Mouse (Mus musculus) heart, embryonic 16.5 days (tissue): ENCODE data around the gene Ankrd13d. TPM values are rescaled to one million over a fixed set of nuclear protein-coding genes. Genes with fewer than 3 reads are reported as not detected.

Experiments
- ATAC-seq: fragments of 200-750 bp; cut with Nextera tagmentation; replicated peaks from 2 replicates; pipeline ENCODE4 v1.8.0; 2017; ENCODE audit warnings: moderate number of reproducible peaks; ENCODE audit not compliant: insufficient read depth, low FRiP score; ENCODE audit errors: extremely low read depth
- H3K27ac ChIP-seq: fragments of 300-500 bp; sonication (generic); 2 replicates; pipeline ENCODE4 v1.5.1; 2014; ENCODE audit warnings: mild to moderate bottlenecking, low read length, control low read depth, moderate library complexity
- H3K27me3 ChIP-seq: fragments of 300-500 bp; sonication (generic); 2 replicates; pipeline ENCODE4 v1.6.1; 2014; ENCODE audit warnings: low read length, mixed read lengths; ENCODE audit not compliant: control insufficient read depth, insufficient read depth
- H3K36me3 ChIP-seq: fragments of 300-500 bp; sonication (generic); 2 replicates; pipeline ENCODE4 v1.6.1; 2014; ENCODE audit not compliant: control insufficient read depth, insufficient read depth
- H3K4me1 ChIP-seq: fragments of 300-500 bp; sonication (generic); 2 replicates; pipeline ENCODE4 v1.6.1; 2014; ENCODE audit warnings: low read length, mixed read lengths; ENCODE audit not compliant: control insufficient read depth, insufficient read depth
- H3K4me2 ChIP-seq: fragments of 300-500 bp; sonication (generic); 2 replicates; pipeline ENCODE4 v1.6.1; 2014; ENCODE audit warnings: low read depth, mild to moderate bottlenecking, control low read depth, low read length
- H3K4me3 ChIP-seq: fragments of 300-500 bp; sonication (generic); 2 replicates; pipeline ENCODE4 v1.5.1; 2014; ENCODE audit warnings: mild to moderate bottlenecking, control low read depth, low read length
- H3K9ac ChIP-seq: fragments of 300-500 bp; sonication (generic); 2 replicates; pipeline ENCODE4 v1.6.1; 2014; ENCODE audit warnings: low read length, control low read depth
- H3K9me3 ChIP-seq: fragments of 300-500 bp; sonication (generic); replicated peaks from 2 replicates; pipeline ENCODE4 v1.6.1; 2016; ENCODE audit warnings: low read length; ENCODE audit not compliant: control insufficient read depth
- WGBS: fragments of 180-500 bp; shearing (Covaris S2); extraction: QIAGEN DNeasy Blood & Tissue Kit; methylation state at CpG from one replicate; pipeline ENCODE4 v1.1.7; 2014; 5-methylcytosine and 5-hydroxymethylcytosine counted together
- polyA plus RNA-seq: library from polyadenylated mRNA; unstranded; fragments of >200 nt; fragmentation: Nextera tagmentation; extraction: Ambion mirVana; gene quantifications from 2 replicates; pipeline ENCODE4 v1.2.1, GENCODE M21; 2015

The Ankrd13d gene
- polyA plus RNA-seq, 1 experiment from 2014 or later: 2.4 TPM

DNA sequence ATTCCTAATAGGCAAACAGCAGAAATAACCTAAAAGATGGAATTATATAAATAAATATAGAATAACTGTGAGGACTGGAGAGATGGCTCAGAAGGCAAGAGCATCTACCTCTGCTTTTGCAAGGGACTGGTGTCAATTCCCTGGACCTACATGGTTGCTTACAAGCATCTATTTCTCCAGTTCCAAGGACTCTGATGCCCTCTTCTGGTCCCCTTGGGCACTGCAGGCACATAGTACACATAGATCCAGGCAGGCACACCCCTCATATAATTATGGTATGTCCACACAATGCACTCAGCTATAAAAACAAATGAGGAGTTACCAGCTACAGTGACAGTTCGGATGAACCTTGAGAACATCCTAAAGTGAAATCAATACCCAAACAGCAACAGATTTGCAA lies 3.5 kb downstream of the Ankrd13d start:
- Histone ChIP-seq H3K4me3 (no peak overlapping the region), H3K36me3 (peaks cover 5% of the 10 kb centered on the region; the same call in 1 of the 2 replicates), H3K4me1 (no peaks in the 10 kb centered on the region; the same call in 1 of the 2 replicates), H3K4me2 (no peak overlapping the region), H3K27me3 (no peaks in the 10 kb centered on the region), H3K9ac (no peak overlapping the region), H3K27ac (no peak overlapping the region), H3K9me3 (peaks cover 7% of the 10 kb centered on the region; the same call in 1 of the 2 replicates)
- 96% methylated on average over 1 of the region's 1 CpGs for WGBS
- ATAC-seq: no peak

DNA sequence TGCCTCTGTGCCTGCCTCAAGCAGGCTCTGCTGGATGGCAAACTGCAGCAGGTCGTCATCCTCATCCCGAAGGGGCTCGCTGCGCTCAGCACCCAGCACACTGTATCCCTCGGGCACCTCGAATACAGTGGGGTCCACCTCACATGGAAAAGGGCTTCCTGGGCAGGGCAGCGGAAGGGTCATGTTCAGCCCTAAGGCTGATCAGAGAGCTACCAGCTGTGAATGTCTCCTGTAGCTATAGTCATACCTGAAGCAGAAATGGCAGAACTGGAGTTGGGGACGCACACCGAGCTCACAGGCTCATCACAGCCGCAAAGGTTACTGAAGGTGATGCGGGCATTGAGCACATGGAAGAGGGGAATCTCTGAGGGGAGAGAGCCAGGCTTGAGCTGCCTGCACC lies 12.0 kb downstream of the Ankrd13d start:
- H3K9me3 ChIP-seq: peaks cover 2% of the 10 kb centered on the region; the same call in 1 of the 2 replicates
- no peak for ATAC-seq
- H3K4me3 ChIP-seq: no peak overlapping the region
- 88% methylated on average over 11 of the region's 11 CpGs for WGBS
- H3K4me2 ChIP-seq: no peak overlapping the region
- H3K9ac ChIP-seq: no peak overlapping the region
- peaks cover under 1% of the 10 kb centered on the region; the same call in 1 of the 2 replicates for H3K36me3 ChIP-seq
- peaks cover 14% of the 10 kb centered on the region; the same call in 1 of the 2 replicates for H3K4me1 ChIP-seq
- no peak overlapping the region for H3K27ac ChIP-seq
- no peaks in the 10 kb centered on the region for H3K27me3 ChIP-seq

DNA sequence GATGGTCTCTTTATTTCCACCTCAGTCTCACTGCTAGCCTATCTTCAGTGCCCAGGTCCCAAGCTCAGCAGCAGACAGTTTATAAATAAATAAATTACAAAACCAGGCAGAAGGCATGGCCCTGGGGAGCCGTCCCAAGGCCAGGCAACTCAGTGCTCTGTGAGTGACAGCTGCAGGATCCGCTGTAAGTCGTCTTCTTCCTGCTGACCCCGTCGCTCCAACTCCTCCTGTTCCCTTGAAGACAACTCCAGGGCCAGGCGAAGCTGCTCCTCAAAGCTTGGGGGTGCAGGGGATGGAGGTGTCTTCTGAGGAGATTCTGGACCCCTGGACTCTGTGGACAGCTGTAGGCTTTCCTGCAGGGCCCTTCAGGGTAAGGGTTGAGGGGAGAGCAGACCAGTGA lies 12.8 kb downstream of the Ankrd13d start:
- no peaks in the 10 kb centered on the region for H3K27me3 ChIP-seq
- H3K27ac ChIP-seq: no peak overlapping the region
- WGBS: 65% methylated on average over 6 of the region's 6 CpGs
- H3K9ac ChIP-seq: no peak overlapping the region
- no peak overlapping the region for H3K4me3 ChIP-seq
- no peaks in the 10 kb centered on the region for H3K9me3 ChIP-seq
- H3K4me2 ChIP-seq: no peak overlapping the region
- ATAC-seq: no peak
- H3K36me3 ChIP-seq: no peaks in the 10 kb centered on the region
- peaks cover 14% of the 10 kb centered on the region; the same call in 1 of the 2 replicates for H3K4me1 ChIP-seq

DNA sequence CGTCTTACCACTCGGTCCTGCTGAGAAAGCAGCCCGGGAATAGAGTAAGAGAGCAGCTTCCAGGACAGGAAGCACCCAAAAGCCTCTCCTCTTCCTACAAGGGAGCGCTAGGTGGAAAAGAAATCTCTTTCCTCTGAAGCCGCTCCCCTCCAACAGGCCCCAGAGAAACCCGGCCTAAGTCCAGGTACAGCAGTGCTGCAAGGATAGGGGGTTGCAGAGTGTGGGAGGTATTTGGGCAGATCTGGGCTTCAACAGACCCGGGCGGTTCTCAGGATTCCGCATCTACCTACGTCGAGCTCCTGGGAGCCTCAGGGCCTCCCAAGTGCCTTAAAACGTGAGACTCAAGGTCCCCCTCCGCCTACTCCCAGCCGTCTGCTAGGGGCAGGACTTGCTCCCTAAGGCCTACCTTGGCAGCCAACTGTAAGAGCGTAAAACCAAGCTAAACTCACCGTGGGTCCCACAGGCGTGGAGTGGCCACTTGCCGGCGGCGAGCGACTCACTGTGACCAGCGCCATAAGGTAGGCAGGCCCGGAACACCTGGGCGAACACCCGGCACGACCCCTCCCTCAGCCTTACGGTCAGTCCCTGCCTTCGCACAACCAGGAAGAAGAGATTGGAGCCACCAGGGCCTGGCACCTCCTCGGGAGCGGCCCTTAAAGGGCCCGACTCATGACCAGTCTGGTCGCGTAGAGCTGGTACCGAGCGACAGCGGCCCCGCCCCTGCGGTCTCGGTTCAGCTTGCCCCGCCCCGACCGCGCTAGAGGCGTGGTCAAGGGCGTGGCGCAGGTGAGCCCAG lies 14.2 kb downstream of the Ankrd13d start, which contains the start of gene Ssh3:
TSS of gene Ssh3 (minus strand) at position 615 of the 796 bp plus-strand sequence.
- WGBS: 8% methylated on average over 46 of the region's 46 CpGs
- ATAC-seq: peak; percentile 84
- H3K4me2 ChIP-seq: peak within 1 kb of the TSS; percentile 90
- no peaks in the 10 kb centered on the region for H3K36me3 ChIP-seq
- H3K4me3 ChIP-seq: peak within 1 kb of the TSS; percentile 66
- peak within 1 kb of the TSS; percentile 79 for H3K9ac ChIP-seq
- H3K9me3 ChIP-seq: no peaks in the 10 kb centered on the region
- no peaks in the 10 kb centered on the region for H3K27me3 ChIP-seq
- no peak within 1 kb of the TSS for H3K27ac ChIP-seq
- H3K4me1 ChIP-seq: peaks cover 14% of the 10 kb centered on the region; the same call in 1 of the 2 replicates

DNA sequence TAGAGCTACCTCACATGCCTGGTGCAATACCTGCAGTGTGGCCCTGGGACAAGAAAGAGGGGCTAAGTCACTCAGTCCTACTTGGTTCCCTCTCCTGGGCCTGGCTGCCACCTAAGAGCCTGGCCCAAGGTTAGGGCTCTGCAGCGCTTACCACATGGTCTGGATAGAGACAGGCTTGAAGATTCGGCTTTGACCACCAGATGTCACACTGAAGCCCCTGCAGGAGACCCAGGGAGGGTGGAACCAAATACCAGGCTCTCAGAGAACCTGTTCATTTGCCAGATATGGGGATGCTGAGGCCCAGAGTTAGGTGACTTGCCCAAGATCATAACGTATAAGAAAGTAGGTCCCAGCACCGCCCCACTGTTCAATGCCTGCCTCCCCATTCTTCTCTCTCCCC lies 17.0 kb downstream of the Ankrd13d start:
- Histone ChIP-seq H3K4me1 (peaks cover 14% of the 10 kb centered on the region; the same call in 1 of the 2 replicates), H3K27ac (no peak overlapping the region), H3K27me3 (no peaks in the 10 kb centered on the region), H3K9me3 (no peaks in the 10 kb centered on the region), H3K4me2 (no peak overlapping the region), H3K36me3 (no peaks in the 10 kb centered on the region), H3K4me3 (no peak overlapping the region), H3K9ac (no peak overlapping the region)
- ATAC-seq: no peak
- WGBS: 64% methylated on average over 4 of the region's 4 CpGs

DNA sequence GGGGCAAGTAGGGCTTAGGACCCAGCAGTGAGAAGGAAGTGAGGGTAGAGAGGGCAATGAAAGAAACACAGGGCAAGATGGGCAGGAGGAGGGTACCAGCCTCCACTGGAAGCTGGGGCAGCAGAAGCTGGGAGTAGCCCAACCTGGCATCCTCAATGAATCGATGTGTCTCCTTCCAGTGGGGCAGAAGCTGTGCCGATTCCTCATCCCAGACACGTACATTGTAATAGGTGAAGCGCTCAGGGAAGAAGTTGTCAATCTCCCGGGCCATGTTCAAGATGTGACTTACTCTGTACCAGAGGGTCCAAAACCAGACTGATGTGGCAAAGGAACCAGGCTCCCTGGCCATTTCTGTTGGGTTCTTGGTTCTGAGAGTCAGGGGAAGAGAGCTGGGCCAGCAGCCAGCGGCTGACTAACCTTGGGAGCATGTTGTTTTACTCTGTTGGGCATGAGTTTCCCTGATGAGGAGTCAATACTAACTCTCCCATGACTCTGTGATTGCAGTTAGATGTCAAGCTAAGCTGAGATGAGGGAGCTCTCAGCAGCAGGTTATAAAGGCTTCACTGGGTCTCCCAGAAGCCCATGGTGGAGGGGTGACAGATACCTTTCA lies 18.7 kb downstream of the Ankrd13d start:
- no peak overlapping the region for H3K4me3 ChIP-seq
- H3K4me2 ChIP-seq: no peak overlapping the region
- no peak overlapping the region for H3K9ac ChIP-seq
- H3K27ac ChIP-seq: no peak overlapping the region
- no peaks in the 10 kb centered on the region for H3K36me3 ChIP-seq
- peaks cover 12% of the 10 kb centered on the region; the same call in 1 of the 2 replicates for H3K4me1 ChIP-seq
- H3K27me3 ChIP-seq: no peaks in the 10 kb centered on the region
- no peak for ATAC-seq
- no peaks in the 10 kb centered on the region for H3K9me3 ChIP-seq
- 90% methylated on average over 6 of the region's 6 CpGs for WGBS

DNA sequence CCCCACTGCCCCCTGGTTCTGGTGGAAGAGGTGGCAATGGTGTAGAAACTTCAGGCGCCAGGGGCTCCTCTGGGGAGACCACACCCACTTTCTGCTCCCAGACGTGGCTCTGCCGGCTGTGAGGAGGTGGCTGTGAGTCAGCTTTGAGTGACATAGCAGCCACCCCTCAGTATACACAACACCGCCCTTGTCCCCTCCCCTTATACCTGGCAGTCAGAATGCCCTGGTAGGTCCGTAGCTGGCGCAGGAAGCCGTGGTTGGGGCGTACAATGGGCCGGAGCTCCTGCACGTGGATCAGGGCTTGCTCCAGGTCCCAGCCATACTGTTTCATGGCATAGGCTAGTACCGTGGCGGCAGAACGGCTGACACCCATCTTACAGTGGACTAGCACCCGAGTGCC lies 19.2 kb downstream of the Ankrd13d start:
- no peaks in the 10 kb centered on the region for H3K27me3 ChIP-seq
- H3K4me2 ChIP-seq: no peak overlapping the region
- no peaks in the 10 kb centered on the region for H3K9me3 ChIP-seq
- H3K4me1 ChIP-seq: peaks cover 6% of the 10 kb centered on the region; the same call in 1 of the 2 replicates
- H3K9ac ChIP-seq: no peak overlapping the region
- 66% methylated on average over 14 of the region's 14 CpGs for WGBS
- H3K27ac ChIP-seq: no peak overlapping the region
- no peak for ATAC-seq
- H3K36me3 ChIP-seq: no peaks in the 10 kb centered on the region
- no peak overlapping the region for H3K4me3 ChIP-seq

DNA sequence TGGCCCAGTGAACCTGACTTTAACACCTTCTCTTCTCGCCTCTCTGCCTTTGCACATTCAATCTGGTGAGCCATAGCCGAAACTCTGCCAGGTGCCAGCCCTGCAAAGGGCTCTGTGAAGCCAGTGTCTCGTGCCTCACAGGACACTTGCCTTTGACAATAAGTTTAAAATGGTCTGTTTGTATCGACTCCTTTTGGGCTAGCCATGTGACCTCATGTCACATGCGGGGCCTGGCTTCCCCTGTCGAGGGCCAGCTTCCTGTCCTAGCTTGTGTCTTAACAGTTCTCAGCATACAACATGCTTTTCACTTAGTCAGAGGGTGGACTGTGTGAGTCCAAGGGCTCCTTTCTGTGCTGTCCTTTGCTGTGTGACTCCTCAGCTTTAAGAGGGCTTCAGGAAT lies 20.2 kb downstream of the Ankrd13d start:
- no peak overlapping the region for H3K4me2 ChIP-seq
- H3K27ac ChIP-seq: no peak overlapping the region
- H3K36me3 ChIP-seq: no peaks in the 10 kb centered on the region
- H3K4me3 ChIP-seq: no peak overlapping the region
- ATAC-seq: no peak
- 57% methylated on average over 6 of the region's 6 CpGs for WGBS
- H3K9ac ChIP-seq: no peak overlapping the region
- no peaks in the 10 kb centered on the region for H3K9me3 ChIP-seq
- H3K4me1 ChIP-seq: no peaks in the 10 kb centered on the region
- H3K27me3 ChIP-seq: no peaks in the 10 kb centered on the region
